Mouse (Mus musculus): ENCODE measurements around the gene Il12a. TPM values are rescaled to one million over a fixed set of nuclear protein-coding genes. Genes with fewer than 3 reads are reported as not detected.

The Il12a gene
- polyA plus RNA-seq, 1 experiment from 2014 or later = 0.32 TPM

- Histone ChIP-seq H3K27ac (ENCODE audit: low read length) (no peak overlapping the region), H3K9me3 (ENCODE audit: control insufficient read depth, low read length) (no peaks in the 10 kb centered on the region), H3K4me3 (replicated peaks; ENCODE audit: low read length) (no peak overlapping the region), H3K9ac (replicated peaks; ENCODE audit: low read depth, low read length) (no peak overlapping the region), H3K27me3 (replicated peaks; ENCODE audit: control insufficient read depth, insufficient read depth, low read length) (no peaks in the 10 kb centered on the region), H3K36me3 (ENCODE audit: control insufficient read depth, insufficient read depth) (no peaks in the 10 kb centered on the region), H3K4me2 (ENCODE audit: low read length) (no peak overlapping the region), H3K4me1 (replicated peaks; ENCODE audit: control insufficient read depth, insufficient read depth, low read length) (peaks cover 4% of the 10 kb centered on the region; the same call in 1 of the 2 replicates)
- no peak for ATAC-seq
- WGBS = 91% methylated on average over 9 of the region's 9 CpGs
These were observed 11.4 kb upstream of the Il12a start for GRCm38 (mm10) chr3:68678805-68679585.

GRCm38 (mm10) chr3:68683579-68683978 lies 6.9 kb upstream of the Il12a start:
- no peaks in the 10 kb centered on the region for H3K9me3 ChIP-seq (ENCODE audit: control insufficient read depth, low read length)
- no peak overlapping the region for H3K4me3 ChIP-seq (replicated peaks; ENCODE audit: low read length)
- H3K4me1 ChIP-seq (replicated peaks; ENCODE audit: control insufficient read depth, insufficient read depth, low read length) = peaks cover 4% of the 10 kb centered on the region
- H3K9ac ChIP-seq (replicated peaks; ENCODE audit: low read depth, low read length) = no peak overlapping the region
- H3K4me2 ChIP-seq (ENCODE audit: low read length) = no peak overlapping the region
- peak; percentile 47 for ATAC-seq
- 52% methylated on average over 2 of the region's 2 CpGs for WGBS
- no peaks in the 10 kb centered on the region for H3K36me3 ChIP-seq (ENCODE audit: control insufficient read depth, insufficient read depth)
- no peaks in the 10 kb centered on the region for H3K27me3 ChIP-seq (replicated peaks; ENCODE audit: control insufficient read depth, insufficient read depth, low read length)
- H3K27ac ChIP-seq (ENCODE audit: low read length) = no peak overlapping the region

GRCm38 (mm10) chr3:68684207-68684606 lies 6.2 kb upstream of the Il12a start:
- H3K4me3 ChIP-seq (replicated peaks; ENCODE audit: low read length) = no peak overlapping the region
- 94% methylated on average over 1 of the region's 1 CpGs for WGBS
- no peak overlapping the region for H3K9ac ChIP-seq (replicated peaks; ENCODE audit: low read depth, low read length)
- H3K27ac ChIP-seq (ENCODE audit: low read length) = no peak overlapping the region
- no peaks in the 10 kb centered on the region for H3K27me3 ChIP-seq (replicated peaks; ENCODE audit: control insufficient read depth, insufficient read depth, low read length)
- ATAC-seq = no peak
- no peaks in the 10 kb centered on the region for H3K9me3 ChIP-seq (ENCODE audit: control insufficient read depth, low read length)
- peaks cover 4% of the 10 kb centered on the region for H3K4me1 ChIP-seq (replicated peaks; ENCODE audit: control insufficient read depth, insufficient read depth, low read length)
- H3K4me2 ChIP-seq (ENCODE audit: low read length) = no peak overlapping the region
- no peaks in the 10 kb centered on the region for H3K36me3 ChIP-seq (ENCODE audit: control insufficient read depth, insufficient read depth)

- Histone ChIP-seq H3K4me1 (replicated peaks; ENCODE audit: control insufficient read depth, insufficient read depth, low read length) (peaks cover 4% of the 10 kb centered on the region), H3K9ac (replicated peaks; ENCODE audit: low read depth, low read length) (no peak overlapping the region), H3K27ac (ENCODE audit: low read length) (peak overlapping the region; percentile 35; the same call in 1 of the 2 replicates), H3K4me3 (replicated peaks; ENCODE audit: low read length) (no peak overlapping the region), H3K36me3 (ENCODE audit: control insufficient read depth, insufficient read depth) (no peaks in the 10 kb centered on the region), H3K9me3 (ENCODE audit: control insufficient read depth, low read length) (no peaks in the 10 kb centered on the region), H3K4me2 (ENCODE audit: low read length) (peak overlapping the region; percentile 17; the same call in 1 of the 2 replicates), H3K27me3 (replicated peaks; ENCODE audit: control insufficient read depth, insufficient read depth, low read length) (no peaks in the 10 kb centered on the region)
- ATAC-seq = peak; percentile 89
- 45% methylated on average over 8 of the region's 8 CpGs for WGBS
These were observed 3.4 kb upstream of the Il12a start for GRCm38 (mm10) chr3:68686852-68687560.

GRCm38 (mm10) chr3:68689346-68689745 lies 1.1 kb upstream of the Il12a start:
- Histone ChIP-seq H3K4me2 (ENCODE audit: low read length) (no peak overlapping the region), H3K9me3 (ENCODE audit: control insufficient read depth, low read length) (no peaks in the 10 kb centered on the region), H3K4me1 (replicated peaks; ENCODE audit: control insufficient read depth, insufficient read depth, low read length) (peaks cover 10% of the 10 kb centered on the region), H3K27ac (ENCODE audit: low read length) (no peak overlapping the region), H3K4me3 (replicated peaks; ENCODE audit: low read length) (no peak overlapping the region), H3K36me3 (ENCODE audit: control insufficient read depth, insufficient read depth) (no peaks in the 10 kb centered on the region), H3K9ac (replicated peaks; ENCODE audit: low read depth, low read length) (no peak overlapping the region), H3K27me3 (replicated peaks; ENCODE audit: control insufficient read depth, insufficient read depth, low read length) (no peaks in the 10 kb centered on the region)
- 92% methylated on average over 7 of the region's 7 CpGs for WGBS
- ATAC-seq = no peak

- Histone ChIP-seq H3K9me3 (ENCODE audit: control insufficient read depth, low read length) (no peaks in the 10 kb centered on the region), H3K4me2 (ENCODE audit: low read length) (no peak overlapping the region), H3K9ac (replicated peaks; ENCODE audit: low read depth, low read length) (no peak overlapping the region), H3K4me3 (replicated peaks; ENCODE audit: low read length) (no peak overlapping the region), H3K27me3 (replicated peaks; ENCODE audit: control insufficient read depth, insufficient read depth, low read length) (no peaks in the 10 kb centered on the region), H3K4me1 (replicated peaks; ENCODE audit: control insufficient read depth, insufficient read depth, low read length) (peaks cover 10% of the 10 kb centered on the region), H3K27ac (ENCODE audit: low read length) (no peak overlapping the region), H3K36me3 (ENCODE audit: control insufficient read depth, insufficient read depth) (no peaks in the 10 kb centered on the region)
- ATAC-seq = no peak
- WGBS = 90% methylated on average over 28 of the region's 28 CpGs
These were observed 795 bp downstream of the Il12a start for GRCm38 (mm10) chr3:68691100-68691778.

- Histone ChIP-seq H3K4me3 (replicated peaks; ENCODE audit: low read length) (no peak overlapping the region), H3K4me1 (replicated peaks; ENCODE audit: control insufficient read depth, insufficient read depth, low read length) (peaks cover 10% of the 10 kb centered on the region), H3K4me2 (ENCODE audit: low read length) (no peak overlapping the region), H3K27me3 (replicated peaks; ENCODE audit: control insufficient read depth, insufficient read depth, low read length) (no peaks in the 10 kb centered on the region), H3K36me3 (ENCODE audit: control insufficient read depth, insufficient read depth) (no peaks in the 10 kb centered on the region), H3K27ac (ENCODE audit: low read length) (no peak overlapping the region), H3K9me3 (ENCODE audit: control insufficient read depth, low read length) (no peaks in the 10 kb centered on the region), H3K9ac (replicated peaks; ENCODE audit: low read depth, low read length) (no peak overlapping the region)
- ATAC-seq = no peak
- WGBS = 89% methylated on average over 7 of the region's 7 CpGs
These were observed 1.6 kb downstream of the Il12a start for GRCm38 (mm10) chr3:68691938-68692599.

- Histone ChIP-seq H3K4me2 (ENCODE audit: low read length) (no peak overlapping the region), H3K4me1 (replicated peaks; ENCODE audit: control insufficient read depth, insufficient read depth, low read length) (0 out of 2 replicates have a peak, but pooled peaks cover 6% of the 10 kb centered on the region), H3K36me3 (ENCODE audit: control insufficient read depth, insufficient read depth) (no peaks in the 10 kb centered on the region), H3K9me3 (ENCODE audit: control insufficient read depth, low read length) (no peaks in the 10 kb centered on the region), H3K27ac (ENCODE audit: low read length) (no peak overlapping the region), H3K27me3 (replicated peaks; ENCODE audit: control insufficient read depth, insufficient read depth, low read length) (no peaks in the 10 kb centered on the region), H3K9ac (replicated peaks; ENCODE audit: low read depth, low read length) (no peak overlapping the region), H3K4me3 (replicated peaks; ENCODE audit: low read length) (no peak overlapping the region)
- WGBS = 64% methylated on average over 11 of the region's 11 CpGs
- ATAC-seq = no peak
These were observed 2.3 kb downstream of the Il12a start for GRCm38 (mm10) chr3:68692600-68693225.

Data from forebrain, embryonic 16.5 days (tissue).